Mouse (Mus musculus) hindbrain, embryonic 11.5 days (tissue): ENCODE data around the gene Trnp1. TPM values are rescaled to one million over a fixed set of nuclear protein-coding genes. Genes with fewer than 3 reads are reported as not detected.

ENCODE experiments used
- ATAC-seq: fragments of 200-750 bp; cut with Nextera tagmentation; 2 replicates; pipeline ENCODE4 v1.8.0; 2017; ENCODE audit warnings: mild to moderate bottlenecking, moderate TSS enrichment, moderate library complexity; ENCODE audit not compliant: low FRiP score
- DNase-seq: peaks from one replicate; pipeline ENCODE4 v3.0.0-alpha.2; 2015; ENCODE audit warnings: low spot score
- H3K27ac ChIP-seq: fragments of 300-500 bp; sonication (generic); 2 replicates; pipeline ENCODE4 v1.5.1; 2014; ENCODE audit warnings: mild to moderate bottlenecking, low read depth, low read length
- H3K27me3 ChIP-seq: fragments of 300-500 bp; sonication (generic); 2 replicates; pipeline ENCODE4 v1.6.1; 2014; ENCODE audit warnings: mild to moderate bottlenecking, low read length, moderate library complexity, mixed read lengths; ENCODE audit not compliant: control insufficient read depth, insufficient read depth
- H3K36me3 ChIP-seq: fragments of 300-500 bp; sonication (generic); 2 replicates; pipeline ENCODE4 v1.6.1; 2014; ENCODE audit warnings: mild to moderate bottlenecking, low read length, moderate library complexity, mixed read lengths; ENCODE audit not compliant: control insufficient read depth, insufficient read depth
- H3K4me1 ChIP-seq: fragments of 300-500 bp; sonication (generic); replicated peaks from 2 replicates; pipeline ENCODE4 v1.6.1; 2014; ENCODE audit warnings: low read length, mixed read lengths; ENCODE audit not compliant: control insufficient read depth, insufficient read depth
- H3K4me2 ChIP-seq: fragments of 300-500 bp; sonication (generic); replicated peaks from 2 replicates; pipeline ENCODE4 v1.6.1; 2014; ENCODE audit warnings: mild to moderate bottlenecking, low read depth, low read length
- H3K4me3 ChIP-seq: fragments of 300-500 bp; sonication (generic); 2 replicates; pipeline ENCODE4 v1.5.1; 2014; ENCODE audit warnings: low read depth, low read length
- H3K9ac ChIP-seq: fragments of 300-500 bp; sonication (generic); 2 replicates; pipeline ENCODE4 v1.6.1; 2014; ENCODE audit warnings: low read depth, low read length
- H3K9me3 ChIP-seq: fragments of 300-500 bp; sonication (generic); 2 replicates; pipeline ENCODE4 v1.6.1; 2016; ENCODE audit warnings: low read length; ENCODE audit not compliant: control insufficient read depth
- WGBS: fragments of 180-500 bp; shearing (Covaris S2); extraction: QIAGEN DNeasy Blood & Tissue Kit; methylation state at CpG from one replicate; pipeline ENCODE4 v1.1.7; 2014; 5-methylcytosine and 5-hydroxymethylcytosine counted together
- polyA plus RNA-seq: library from polyadenylated mRNA; unstranded; fragments of >200 nt; fragmentation: Nextera tagmentation; extraction: Ambion mirVana; gene quantifications from 2 replicates; pipeline ENCODE4 v1.2.1, GENCODE M21; 2014

Trnp1 gene
- polyA plus RNA-seq, 1 experiment from 2014 or later = 1.7 TPM

- H3K4me2 ChIP-seq = no peak overlapping the region
- H3K9ac ChIP-seq = no peak overlapping the region
- no peaks in the 10 kb centered on the region for H3K4me1 ChIP-seq
- no peaks in the 10 kb centered on the region for H3K36me3 ChIP-seq
- WGBS = 76% methylated on average over 4 of the region's 4 CpGs
- no peak overlapping the region for H3K4me3 ChIP-seq
- no peaks in the 10 kb centered on the region for H3K9me3 ChIP-seq
- DNase-seq (no peak), ATAC-seq (no peak)
- H3K27me3 ChIP-seq = no peaks in the 10 kb centered on the region
- no peak overlapping the region for H3K27ac ChIP-seq
Observed at GRCm38 (mm10) chr4:133489489-133490245, 8.7 kb downstream of the Trnp1 start.

GRCm38 (mm10) chr4:133488619-133489392 is 9.5 kb downstream of the Trnp1 start:
- no peak for ATAC-seq

GRCm38 (mm10) chr4:133486673-133487357 is 11.5 kb downstream of the Trnp1 start:
- Histone ChIP-seq H3K9ac (no peak overlapping the region), H3K27me3 (no peaks in the 10 kb centered on the region; the same call in 1 of the 2 replicates), H3K9me3 (no peaks in the 10 kb centered on the region), H3K27ac (no peak overlapping the region), H3K4me1 (no peaks in the 10 kb centered on the region), H3K4me2 (no peak overlapping the region), H3K36me3 (no peaks in the 10 kb centered on the region), H3K4me3 (no peak overlapping the region)
- DNase-seq (no peak), ATAC-seq (no peak)
- WGBS = 94% methylated on average over 26 of the region's 26 CpGs

More at GRCm38 (mm10) chr4:133488619-133489392, 9.5 kb downstream of the Trnp1 start:
- WGBS = 86% methylated on average over 20 of the region's 20 CpGs
- Histone ChIP-seq H3K27me3 (no peaks in the 10 kb centered on the region), H3K9me3 (no peaks in the 10 kb centered on the region), H3K9ac (no peak overlapping the region), H3K36me3 (no peaks in the 10 kb centered on the region), H3K27ac (no peak overlapping the region), H3K4me1 (no peaks in the 10 kb centered on the region), H3K4me2 (no peak overlapping the region), H3K4me3 (no peak overlapping the region)
- DNase-seq = no peak

- no peak for ATAC-seq
- no peak overlapping the region for H3K27ac ChIP-seq
- H3K4me3 ChIP-seq = no peak overlapping the region
- H3K4me1 ChIP-seq = no peaks in the 10 kb centered on the region
- no peaks in the 10 kb centered on the region for H3K9me3 ChIP-seq
- no peak overlapping the region for H3K4me2 ChIP-seq
- WGBS = 82% methylated on average over 28 of the region's 28 CpGs
- H3K36me3 ChIP-seq = no peaks in the 10 kb centered on the region
- H3K9ac ChIP-seq = no peak overlapping the region
- peaks cover 3% of the 10 kb centered on the region; the same call in 1 of the 2 replicates for H3K27me3 ChIP-seq
- no peak for DNase-seq
Observed at GRCm38 (mm10) chr4:133485691-133486425, 12.5 kb downstream of the Trnp1 start.

- no peak overlapping the region for H3K4me3 ChIP-seq
- 12% methylated on average over 22 of the region's 22 CpGs for WGBS
- DNase-seq (no peak), ATAC-seq (no peak)
- 0 out of 2 replicates have a peak, but pooled peaks cover 4% of the 10 kb centered on the region for H3K4me1 ChIP-seq
- H3K9me3 ChIP-seq = no peaks in the 10 kb centered on the region
- no peaks in the 10 kb centered on the region for H3K36me3 ChIP-seq
- peaks cover 12% of the 10 kb centered on the region for H3K27me3 ChIP-seq
- 0 out of 2 replicates have a peak overlapping the region, but pooled peaks have one; percentile 2 for H3K4me2 ChIP-seq
- H3K27ac ChIP-seq = no peak overlapping the region
- no peak overlapping the region for H3K9ac ChIP-seq
Observed at GRCm38 (mm10) chr4:133484266-133485025, 13.9 kb downstream of the Trnp1 start.

- ATAC-seq (no peak), DNase-seq (no peak)
- no peak overlapping the region for H3K9ac ChIP-seq
- no peak overlapping the region for H3K27ac ChIP-seq
- no peak overlapping the region for H3K4me2 ChIP-seq
- no peaks in the 10 kb centered on the region for H3K9me3 ChIP-seq
- 78% methylated on average over 3 of the region's 3 CpGs for WGBS
- H3K4me1 ChIP-seq = 0 out of 2 replicates have a peak, but pooled peaks cover 4% of the 10 kb centered on the region
- H3K27me3 ChIP-seq = peaks cover 12% of the 10 kb centered on the region
- no peak overlapping the region for H3K4me3 ChIP-seq
- no peaks in the 10 kb centered on the region for H3K36me3 ChIP-seq
Observed at GRCm38 (mm10) chr4:133482479-133482878, 15.9 kb downstream of the Trnp1 start.

- H3K27me3 ChIP-seq = peaks cover 14% of the 10 kb centered on the region
Observed at GRCm38 (mm10) chr4:133481488-133481887, 16.9 kb downstream of the Trnp1 start.

More at GRCm38 (mm10) chr4:133481488-133481887, 16.9 kb downstream of the Trnp1 start:
- Histone ChIP-seq H3K4me3 (no peak overlapping the region), H3K4me2 (no peak overlapping the region), H3K9ac (no peak overlapping the region), H3K4me1 (0 out of 2 replicates have a peak, but pooled peaks cover 4% of the 10 kb centered on the region), H3K9me3 (no peaks in the 10 kb centered on the region), H3K27ac (no peak overlapping the region), H3K36me3 (no peaks in the 10 kb centered on the region)
- 44% methylated on average over 4 of the region's 4 CpGs for WGBS
- DNase-seq = no peak
- ATAC-seq = no peak
